Mouse (Mus musculus) bone marrow macrophage, adult 2 months (primary cell): Measurements from ENCODE around the gene Bckdk.

Experiments
- CTCF ChIP-seq: IDR thresholded peaks from 2 replicates; pipeline ENCODE4 v1.5.1; 2012; ENCODE audit warnings: low read depth, mild to moderate bottlenecking, low read length, moderate library complexity
- POLR2A ChIP-seq: IDR thresholded peaks from 2 replicates; pipeline ENCODE4 v1.6.1; 2012; ENCODE audit warnings: mild to moderate bottlenecking, low read depth, low read length, borderline replicate concordance

- TF ChIP-seq CTCF (no peak), POLR2A (no peak)
Observed at GRCm38 (mm10) chr7:127880431-127880830, 23.5 kb upstream of the Bckdk start.
